Comparison of ENCODE assay signal across 14 mouse cellular contexts in genomic region chr9:30845609-30846290, GRCm38 (mm10).
DNase-seq lines count a peak whose midpoint lies in the region; ATAC-seq and TF ChIP-seq lines count a peak whose summit lies in the region.
"Had no signal": no experiment of that assay in that cellular context is flagged by ENCODE, and none has a peak within 500 bp of the region (broad histone marks: within the 10 kb centered on the region; RNA-seq: fewer than 3 reads in every experiment).

No protein-coding gene starts in this region.

- no peak overlapping the region for H3K9ac ChIP-seq in midbrain, postnatal 0 days (replicated peaks; ENCODE audit: low read length, poor library complexity, severe bottlenecking)
- no peak overlapping the region for H3K9ac ChIP-seq in midbrain, embryonic 14.5 days (replicated peaks; ENCODE audit: low read length)
- H3K9ac ChIP-seq in heart, embryonic 13.5 days = no peak overlapping the region
- no peak overlapping the region for H3K9ac ChIP-seq in limb, embryonic 15.5 days
- H3K9ac ChIP-seq: forebrain, embryonic 12.5 days; neural tube, embryonic 13.5 days had no signal

- no peaks in the 10 kb centered on the region for H3K27me3 ChIP-seq in midbrain, postnatal 0 days (ENCODE audit: insufficient read depth, low read length)
- H3K27me3 ChIP-seq in midbrain, embryonic 14.5 days (ENCODE audit: control insufficient read depth, insufficient read depth, low read length) = no peaks in the 10 kb centered on the region
- H3K27me3 ChIP-seq in heart, embryonic 13.5 days (replicated peaks) = no peaks in the 10 kb centered on the region
- H3K27me3 ChIP-seq in limb, embryonic 15.5 days = no peaks in the 10 kb centered on the region
- H3K27me3 ChIP-seq: forebrain, embryonic 12.5 days; neural tube, embryonic 13.5 days had no signal

- DNase-seq in gastrocnemius, adult 2 months = peak; percentile 45
- DNase-seq in gastrocnemius, postnatal 10 days = no peak
- DNase-seq in midbrain, postnatal 0 days (ENCODE audit: low spot score) = peak; percentile 2
- DNase-seq in midbrain, embryonic 14.5 days = no peak
- no peak for DNase-seq in layer of hippocampus, adult 18-20 months (ENCODE audit: low spot score in 2 of 2)
- DNase-seq: cerebellum, adult 2 months; kidney, adult 9 months had no signal

- no peaks in the 10 kb centered on the region for H3K36me3 ChIP-seq in midbrain, postnatal 0 days (ENCODE audit: insufficient read depth, low read length)
- no peaks in the 10 kb centered on the region for H3K36me3 ChIP-seq in midbrain, embryonic 14.5 days (ENCODE audit: control insufficient read depth, insufficient read depth, low read length)
- H3K36me3 ChIP-seq in heart, embryonic 13.5 days = no peaks in the 10 kb centered on the region
- no peaks in the 10 kb centered on the region for H3K36me3 ChIP-seq in limb, embryonic 15.5 days
- H3K36me3 ChIP-seq: forebrain, embryonic 12.5 days; neural tube, embryonic 13.5 days had no signal

- no peak overlapping the region for H3K4me2 ChIP-seq in midbrain, postnatal 0 days (ENCODE audit: low read depth, low read length, poor library complexity, severe bottlenecking)
- H3K4me2 ChIP-seq in midbrain, embryonic 14.5 days (ENCODE audit: low read length) = no peak overlapping the region
- no peak overlapping the region for H3K4me2 ChIP-seq in heart, embryonic 13.5 days
- H3K4me2 ChIP-seq in limb, embryonic 15.5 days = no peak overlapping the region
- H3K4me2 ChIP-seq: forebrain, embryonic 12.5 days; neural tube, embryonic 13.5 days had no signal

- intact Hi-C loops in gastrocnemius, adult 2 months (cut with DNase I) = no loop called here

- no peaks in the 10 kb centered on the region for H3K4me1 ChIP-seq in midbrain, postnatal 0 days (ENCODE audit: insufficient read depth, low read length)
- H3K4me1 ChIP-seq in midbrain, embryonic 14.5 days (ENCODE audit: control insufficient read depth, insufficient read depth, low read length) = no peaks in the 10 kb centered on the region
- peaks cover 63% of the 10 kb centered on the region for H3K4me1 ChIP-seq in heart, embryonic 13.5 days
- peaks cover 13% of the 10 kb centered on the region for H3K4me1 ChIP-seq in limb, embryonic 15.5 days
- H3K4me1 ChIP-seq: forebrain, embryonic 12.5 days had no signal

- no peak for ATAC-seq in midbrain, postnatal 0 days (ENCODE audit: low FRiP score)
- no peak for ATAC-seq in midbrain, embryonic 14.5 days (ENCODE audit: low FRiP score, low TSS enrichment)
- no peak for ATAC-seq in heart, embryonic 13.5 days (ENCODE audit: extremely low read depth, insufficient number of reproducible peaks, low FRiP score, low TSS enrichment)
- peak; percentile 35 for ATAC-seq in limb, embryonic 15.5 days (ENCODE audit: insufficient number of reproducible peaks, low FRiP score, low TSS enrichment, low read depth)
- ATAC-seq in CD4-positive, CD25-positive, alpha-beta regulatory T cell, adult 4 months = no peak

- no peak overlapping the region for H3K4me3 ChIP-seq in gastrocnemius, adult 2 months
- no peak overlapping the region for H3K4me3 ChIP-seq in midbrain, postnatal 0 days (ENCODE audit: low read depth, low read length)
- H3K4me3 ChIP-seq in midbrain, embryonic 14.5 days (replicated peaks; ENCODE audit: low read depth, low read length) = no peak overlapping the region
- H3K4me3 ChIP-seq in heart, embryonic 13.5 days = no peak overlapping the region
- no peak overlapping the region for H3K4me3 ChIP-seq in limb, embryonic 15.5 days
- H3K4me3 ChIP-seq: forebrain, embryonic 12.5 days; layer of hippocampus, adult 2 months; neural tube, embryonic 13.5 days had no signal

- WGBS in midbrain, postnatal 0 days = 48% methylated on average over 10 of the region's 10 CpGs
- WGBS in midbrain, embryonic 14.5 days = 51% methylated on average over 10 of the region's 10 CpGs
- WGBS in heart, embryonic 13.5 days = 54% methylated on average over 10 of the region's 10 CpGs
- WGBS in limb, embryonic 15.5 days = 41% methylated on average over 10 of the region's 10 CpGs

- no peaks in the 10 kb centered on the region for H3K9me3 ChIP-seq in midbrain, postnatal 0 days (ENCODE audit: low read length)
- H3K9me3 ChIP-seq in midbrain, embryonic 14.5 days (ENCODE audit: control insufficient read depth, low read length) = no peaks in the 10 kb centered on the region
- no peaks in the 10 kb centered on the region for H3K9me3 ChIP-seq in heart, embryonic 13.5 days
- no peaks in the 10 kb centered on the region for H3K9me3 ChIP-seq in limb, embryonic 15.5 days
- H3K9me3 ChIP-seq: forebrain, embryonic 12.5 days; neural tube, embryonic 13.5 days had no signal

- TF ChIP-seq CTCF in gastrocnemius, adult 2 months (IDR thresholded peaks at IDR 0.05) = no peak
- no peak for TF ChIP-seq CTCF in midbrain, postnatal 0 days (IDR thresholded peaks at IDR 0.05)

- H3K27ac ChIP-seq in gastrocnemius, adult 2 months = peak overlapping the region; percentile 35
- H3K27ac ChIP-seq in midbrain, postnatal 0 days (ENCODE audit: low read depth, low read length) = no peak overlapping the region
- no peak overlapping the region for H3K27ac ChIP-seq in midbrain, embryonic 14.5 days (replicated peaks; ENCODE audit: low read depth, low read length)
- H3K27ac ChIP-seq in heart, embryonic 13.5 days (replicated peaks) = 0 out of 2 replicates have a peak overlapping the region, but pooled peaks have one; percentile 32
- H3K27ac ChIP-seq in limb, embryonic 15.5 days = peak overlapping the region; percentile 61; the same call in 1 of the 2 replicates
- H3K27ac ChIP-seq: forebrain, embryonic 12.5 days; layer of hippocampus, adult 2 months; neural tube, embryonic 13.5 days; stomach, postnatal 0 days had no signal

Comparison
In these comparisons a context has a peak if more than half of its experiments do, and no peak if none do; other contexts are left out.
1. DNase-seq: peak in gastrocnemius, adult 2 months (single experiment) and midbrain, postnatal 0 days (single experiment); none in gastrocnemius, postnatal 10 days (single experiment), midbrain, embryonic 14.5 days (single experiment) and layer of hippocampus, adult 18-20 months (0 of 2).
2. H3K27ac ChIP-seq: peak in gastrocnemius, adult 2 months (single experiment), heart, embryonic 13.5 days (single experiment) and limb, embryonic 15.5 days (single experiment); none in midbrain, postnatal 0 days (single experiment) and midbrain, embryonic 14.5 days (single experiment).